Mouse (Mus musculus) heart, embryonic 13.5 days (tissue): Measurements from ENCODE around the gene Ccl17. TPM values are rescaled to one million over a fixed set of nuclear protein-coding genes. Genes with fewer than 3 reads are reported as not detected.

Source experiments
- ATAC-seq: fragments of 200-750 bp; cut with Nextera tagmentation; 2 replicates; pipeline ENCODE4 v1.8.0; 2017; ENCODE audit warnings: moderate TSS enrichment; ENCODE audit not compliant: insufficient number of reproducible peaks, low FRiP score, low TSS enrichment; ENCODE audit errors: extremely low read depth
- H3K27ac ChIP-seq: fragments of 300-500 bp; sonication (generic); replicated peaks from 2 replicates; pipeline ENCODE4 v1.5.1; 2015; ENCODE audit warnings: moderate library complexity, mild to moderate bottlenecking, inconsistent platforms
- H3K27me3 ChIP-seq: fragments of 300-500 bp; sonication (generic); replicated peaks from 2 replicates; pipeline ENCODE4 v1.6.1; 2015; ENCODE audit warnings: mild to moderate bottlenecking, inconsistent platforms
- H3K36me3 ChIP-seq: fragments of 300-500 bp; sonication (generic); 2 replicates; pipeline ENCODE4 v1.6.1; 2015; ENCODE audit warnings: mild to moderate bottlenecking, inconsistent platforms
- H3K4me1 ChIP-seq: fragments of 300-500 bp; sonication (generic); 2 replicates; pipeline ENCODE4 v1.6.1; 2015; ENCODE audit warnings: inconsistent platforms
- H3K4me2 ChIP-seq: fragments of 300-500 bp; sonication (generic); 2 replicates; pipeline ENCODE4 v1.6.1; 2015; ENCODE audit warnings: inconsistent platforms, mild to moderate bottlenecking, moderate library complexity
- H3K4me3 ChIP-seq: fragments of 300-500 bp; sonication (generic); 2 replicates; pipeline ENCODE4 v1.5.1; 2015; ENCODE audit warnings: moderate library complexity, mild to moderate bottlenecking, inconsistent platforms
- H3K9ac ChIP-seq: fragments of 300-500 bp; sonication (generic); 2 replicates; pipeline ENCODE4 v1.6.1; 2015; ENCODE audit warnings: inconsistent platforms, mild to moderate bottlenecking, moderate library complexity
- H3K9me3 ChIP-seq: fragments of 300-500 bp; sonication (generic); 2 replicates; pipeline ENCODE4 v1.6.1; 2016; ENCODE audit warnings: inconsistent platforms
- WGBS: fragments of 180-500 bp; shearing (Covaris S2); methylation state at CpG from one replicate; pipeline ENCODE4 v1.1.7; 2015; ENCODE audit warnings: mixed read lengths; 5-methylcytosine and 5-hydroxymethylcytosine counted together
- polyA plus RNA-seq: library from polyadenylated mRNA; unstranded; fragments of >200 nt; fragmentation: Nextera tagmentation; extraction: Ambion mirVana; gene quantifications from 2 replicates; pipeline ENCODE4 v1.2.1, GENCODE M21; 2015

Gene Ccl17
- polyA plus RNA-seq, 1 experiment from 2014 or later, result 0.63 TPM

- H3K9me3 ChIP-seq, result no peaks in the 10 kb centered on the region
- 58% methylated on average over 6 of the region's 6 CpGs for WGBS
- H3K4me2 ChIP-seq, result no peak overlapping the region
- no peak overlapping the region for H3K4me3 ChIP-seq
- peaks cover 6% of the 10 kb centered on the region for H3K4me1 ChIP-seq
- no peak overlapping the region for H3K9ac ChIP-seq
- no peak overlapping the region for H3K27ac ChIP-seq
- ATAC-seq, result no peak
- H3K36me3 ChIP-seq, result no peaks in the 10 kb centered on the region
- H3K27me3 ChIP-seq, result peaks cover 30% of the 10 kb centered on the region
These were observed 1.4 kb downstream of the Ccl17 start for GRCm38 (mm10) chr8:94811654-94812053.

- Histone ChIP-seq H3K9ac (no peak overlapping the region), H3K4me2 (peak overlapping the region; percentile 23), H3K27me3 (peaks cover 22% of the 10 kb centered on the region; the same call in 1 of the 2 replicates), H3K4me1 (peaks cover 6% of the 10 kb centered on the region), H3K36me3 (no peaks in the 10 kb centered on the region), H3K9me3 (no peaks in the 10 kb centered on the region), H3K4me3 (no peak overlapping the region), H3K27ac (no peak overlapping the region)
- WGBS, result 27% methylated on average over 6 of the region's 6 CpGs
- no peak for ATAC-seq
These were observed 2.4 kb downstream of the Ccl17 start for GRCm38 (mm10) chr8:94812645-94813098.

DNA sequence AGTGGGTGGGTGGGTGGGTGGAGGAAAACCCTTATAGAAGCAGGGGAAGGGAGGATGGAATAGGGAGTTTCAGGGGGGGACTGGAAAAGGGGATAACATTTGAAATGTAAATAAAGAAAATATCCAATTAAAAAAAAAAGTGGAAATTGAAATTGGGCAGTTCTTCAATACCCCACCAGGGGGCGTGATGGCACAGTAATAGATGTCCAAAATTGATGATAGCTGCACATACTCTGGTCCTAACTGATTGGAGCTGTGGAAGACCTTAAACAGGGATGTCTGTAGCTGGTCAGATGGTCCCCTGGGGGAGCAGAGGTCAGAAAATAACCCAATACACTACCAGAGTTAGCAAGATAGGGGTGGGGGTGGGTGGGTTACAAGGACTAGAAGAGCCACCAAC, 4.3 kb downstream of the Ccl17 start:
- Histone ChIP-seq H3K27me3 (peaks cover 13% of the 10 kb centered on the region; the same call in 1 of the 2 replicates), H3K4me3 (no peak overlapping the region), H3K9me3 (no peaks in the 10 kb centered on the region), H3K4me1 (peaks cover 6% of the 10 kb centered on the region), H3K9ac (no peak overlapping the region), H3K4me2 (no peak overlapping the region), H3K36me3 (no peaks in the 10 kb centered on the region; the same call in 1 of the 2 replicates), H3K27ac (no peak overlapping the region)
- no peak for ATAC-seq
- 0% methylated on average over 1 of the region's 1 CpGs for WGBS

DNA sequence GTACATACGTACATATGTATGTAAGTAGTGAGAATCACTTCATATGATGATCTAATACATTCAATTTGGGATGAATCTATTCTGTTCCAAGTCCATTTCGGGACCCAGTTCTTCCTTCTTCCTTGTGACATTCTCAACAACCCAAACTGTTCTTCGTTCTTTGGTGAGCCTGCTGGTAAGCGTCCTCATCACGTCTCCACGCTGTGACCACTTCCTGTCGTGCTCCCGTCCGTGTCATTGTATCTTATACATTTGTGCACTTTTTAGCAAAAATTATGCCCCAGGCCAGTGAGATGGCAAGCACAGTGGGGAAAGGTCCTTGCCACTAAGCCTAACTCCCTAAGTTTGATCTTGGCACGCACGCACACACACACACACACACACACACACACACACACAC, 7.7 kb downstream of the Ccl17 start:
- no peak overlapping the region for H3K4me3 ChIP-seq
- no peak overlapping the region for H3K4me2 ChIP-seq
- no peak overlapping the region for H3K27ac ChIP-seq
- 0 out of 2 replicates have a peak, but pooled peaks cover 4% of the 10 kb centered on the region for H3K4me1 ChIP-seq
- H3K27me3 ChIP-seq, result no peaks in the 10 kb centered on the region
- H3K9me3 ChIP-seq, result no peaks in the 10 kb centered on the region
- H3K36me3 ChIP-seq, result peaks cover 29% of the 10 kb centered on the region
- no peak overlapping the region for H3K9ac ChIP-seq
- WGBS, result 87% methylated on average over 11 of the region's 11 CpGs
- no peak for ATAC-seq

- Histone ChIP-seq H3K9ac (no peak overlapping the region), H3K4me2 (no peak overlapping the region), H3K9me3 (no peaks in the 10 kb centered on the region), H3K4me3 (no peak overlapping the region), H3K4me1 (0 out of 2 replicates have a peak, but pooled peaks cover 4% of the 10 kb centered on the region), H3K36me3 (peaks cover 47% of the 10 kb centered on the region), H3K27ac (no peak overlapping the region), H3K27me3 (no peaks in the 10 kb centered on the region)
- no peak for ATAC-seq
- WGBS, result 48% methylated on average over 6 of the region's 6 CpGs
These were observed 9.5 kb downstream of the Ccl17 start for GRCm38 (mm10) chr8:94819671-94820179.

DNA sequence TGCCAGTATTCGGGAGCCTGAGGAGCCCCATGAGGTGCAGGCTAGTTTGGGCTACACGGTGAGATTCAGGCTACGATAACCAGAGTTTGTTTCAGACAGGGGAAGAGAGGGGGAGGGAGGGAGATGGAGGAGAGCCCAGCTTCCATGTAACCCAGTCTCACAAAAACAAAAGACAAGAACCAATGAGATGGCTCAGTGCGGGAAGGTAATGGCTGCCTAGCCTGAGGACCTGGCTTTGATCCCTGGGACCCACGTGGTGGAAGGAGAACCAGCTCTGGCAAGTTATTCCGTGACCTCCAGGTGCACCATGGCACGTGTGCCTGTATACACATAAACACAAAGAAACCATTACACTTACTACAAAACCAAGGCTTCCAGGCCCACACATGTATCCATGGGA, 10.3 kb downstream of the Ccl17 start:
- Histone ChIP-seq H3K4me2 (no peak overlapping the region), H3K9me3 (no peaks in the 10 kb centered on the region), H3K9ac (no peak overlapping the region), H3K4me3 (no peak overlapping the region), H3K36me3 (peaks cover 54% of the 10 kb centered on the region), H3K27ac (no peak overlapping the region), H3K27me3 (no peaks in the 10 kb centered on the region), H3K4me1 (0 out of 2 replicates have a peak, but pooled peaks cover 4% of the 10 kb centered on the region)
- no peak for ATAC-seq
- WGBS, result 90% methylated on average over 7 of the region's 7 CpGs

DNA sequence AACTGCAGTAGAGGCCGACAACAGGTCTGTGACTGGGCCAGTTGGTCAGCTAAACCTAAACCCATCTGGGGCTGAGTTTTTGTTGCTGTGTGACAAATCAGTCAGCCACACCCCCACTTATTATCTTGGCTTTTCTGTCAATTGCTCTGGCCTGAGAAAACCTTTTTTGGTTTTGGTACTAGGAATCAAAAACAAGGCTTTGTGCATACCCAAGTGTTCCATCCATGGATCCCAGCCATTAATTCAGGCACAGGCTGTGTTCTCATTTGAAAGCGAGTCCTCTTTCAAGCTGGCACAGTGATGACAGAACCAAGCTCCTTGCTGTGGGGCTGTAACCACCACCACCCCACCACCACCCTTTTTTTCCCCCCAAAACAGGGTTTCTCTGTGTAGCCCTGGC, 11.1 kb downstream of the Ccl17 start:
- no peak for ATAC-seq
- H3K4me2 ChIP-seq, result no peak overlapping the region
- 0 out of 2 replicates have a peak, but pooled peaks cover 4% of the 10 kb centered on the region for H3K4me1 ChIP-seq
- no peak overlapping the region for H3K27ac ChIP-seq
- no peaks in the 10 kb centered on the region for H3K9me3 ChIP-seq
- peaks cover 63% of the 10 kb centered on the region for H3K36me3 ChIP-seq
- H3K9ac ChIP-seq, result no peak overlapping the region
- WGBS, result 92% methylated on average over 2 of the region's 2 CpGs
- H3K4me3 ChIP-seq, result no peak overlapping the region
- no peaks in the 10 kb centered on the region for H3K27me3 ChIP-seq

DNA sequence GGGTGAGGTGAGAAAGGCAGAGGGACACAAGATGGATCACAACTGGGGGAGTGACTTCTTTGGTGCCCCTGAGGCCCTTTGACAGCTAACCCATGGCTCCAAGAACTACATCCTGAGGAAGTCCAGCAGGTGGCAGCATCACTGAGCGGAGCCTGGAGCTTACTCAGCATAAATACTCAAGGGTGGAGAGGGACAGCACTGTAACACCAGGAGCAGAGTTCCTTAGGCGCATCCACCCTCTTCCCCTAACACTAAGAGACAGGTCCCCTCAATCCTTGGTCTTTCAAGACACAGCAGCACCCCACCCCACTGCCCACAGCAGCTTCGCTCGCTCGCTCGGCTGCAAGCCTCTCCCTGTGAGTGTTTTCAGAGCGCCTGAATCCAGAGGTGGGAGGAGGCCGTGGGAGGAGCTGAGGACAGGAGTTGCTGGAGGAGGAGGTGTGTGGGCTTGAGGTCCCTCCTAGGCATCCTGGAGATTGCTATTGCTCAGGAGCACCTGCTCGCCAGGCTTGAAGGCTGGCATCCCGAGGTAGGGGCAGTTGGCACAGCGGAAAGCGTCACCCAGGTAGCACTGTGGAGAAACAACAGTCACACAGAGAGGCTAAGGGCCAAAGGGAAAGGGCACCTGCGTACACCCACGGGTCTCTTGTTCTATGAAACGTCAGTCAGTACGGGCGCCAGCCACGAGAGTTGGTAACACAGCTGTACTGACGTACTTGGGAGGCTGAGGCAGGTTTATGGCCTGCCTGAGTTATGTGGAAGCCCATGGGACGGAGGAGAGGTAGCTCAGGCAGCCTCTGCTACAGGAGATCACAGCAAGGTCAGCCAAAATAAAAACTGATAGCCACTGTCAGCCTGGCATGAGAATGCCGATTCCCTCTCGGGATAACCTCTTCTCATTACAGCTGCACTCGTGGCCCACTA, 12.6 kb downstream of the Ccl17 start:
- Histone ChIP-seq H3K9me3 (no peaks in the 10 kb centered on the region), H3K4me3 (no peak overlapping the region), H3K27me3 (no peaks in the 10 kb centered on the region), H3K4me1 (0 out of 2 replicates have a peak, but pooled peaks cover 4% of the 10 kb centered on the region), H3K9ac (no peak overlapping the region), H3K4me2 (no peak overlapping the region), H3K36me3 (peaks cover 76% of the 10 kb centered on the region), H3K27ac (no peak overlapping the region)
- 75% methylated on average over 23 of the region's 23 CpGs for WGBS
- ATAC-seq, result peak; percentile 43; the same call in 1 of the 2 replicates

- Histone ChIP-seq H3K4me3 (no peak overlapping the region), H3K36me3 (peaks cover 95% of the 10 kb centered on the region), H3K4me1 (0 out of 2 replicates have a peak, but pooled peaks cover 2% of the 10 kb centered on the region), H3K4me2 (no peak overlapping the region), H3K27me3 (no peaks in the 10 kb centered on the region), H3K9ac (no peak overlapping the region), H3K9me3 (no peaks in the 10 kb centered on the region), H3K27ac (no peak overlapping the region)
- 88% methylated on average over 6 of the region's 6 CpGs for WGBS
- ATAC-seq, result no peak
These were observed 14.9 kb downstream of the Ccl17 start for GRCm38 (mm10) chr8:94825170-94825569.

GRCm38 (mm10) chr8:94826210-94826609, 16.0 kb downstream of the Ccl17 start:
- 92% methylated on average over 5 of the region's 5 CpGs for WGBS
- Histone ChIP-seq H3K36me3 (peaks cover 95% of the 10 kb centered on the region), H3K4me3 (no peak overlapping the region), H3K27me3 (no peaks in the 10 kb centered on the region), H3K9me3 (no peaks in the 10 kb centered on the region), H3K27ac (no peak overlapping the region), H3K9ac (no peak overlapping the region), H3K4me1 (no peaks in the 10 kb centered on the region), H3K4me2 (no peak overlapping the region)
- ATAC-seq, result no peak

GRCm38 (mm10) chr8:94828284-94828683, 18.0 kb downstream of the Ccl17 start:
- H3K4me2 ChIP-seq, result no peak overlapping the region
- ATAC-seq, result no peak
- no peak overlapping the region for H3K9ac ChIP-seq
- H3K9me3 ChIP-seq, result no peaks in the 10 kb centered on the region
- no peaks in the 10 kb centered on the region; the same call in 1 of the 2 replicates for H3K4me1 ChIP-seq
- WGBS, result 83% methylated on average over 6 of the region's 6 CpGs
- no peaks in the 10 kb centered on the region for H3K27me3 ChIP-seq
- peaks cover 90% of the 10 kb centered on the region for H3K36me3 ChIP-seq
- no peak overlapping the region for H3K27ac ChIP-seq
- H3K4me3 ChIP-seq, result no peak overlapping the region
